Mouse (Mus musculus) lung, adult 10 weeks (tissue): ENCODE data around the gene Tut4. TPM values are rescaled to one million over a fixed set of nuclear protein-coding genes. Genes with fewer than 3 reads are reported as not detected.

Experiments used
- polyA plus RNA-seq: library from polyadenylated mRNA; stranded (reverse); fragments of 350-450 nt; fragmentation: Illumina TruSeq; extraction: RNeasy Lipid Tissue Mini Kit (QIAGEN cat#74804); gene quantifications from one replicate; pipeline ENCODE4 v1.2.3, GENCODE M21; 2014; ENCODE audit warnings: low read depth, low replicate concordance; ENCODE audit not compliant: insufficient read depth

Gene Tut4
- 15.4 TPM for polyA plus RNA-seq

GRCm38 (mm10) chr4:108459231-108460155, at the start of gene Tut4:
Gene Tut4, plus strand, starts transcription at chr4:108459426.

GRCm38 (mm10) chr4:108578840-108579742, 119.9 kb downstream of the Tut4 start, which contains the start of the genes Prpf38a and Orc1:
Gene Prpf38a, minus strand, starts transcription at chr4:108579336.
Gene Orc1, plus strand, starts transcription at chr4:108579423.

Other genes with a start within 250 kb of the Tut4 start
- not detected for gene Zyg11a, start 241.4 kb upstream of the Tut4 start, polyA plus RNA-seq
- 5.7 TPM for gene Zyg11b, start 158.3 kb upstream of the Tut4 start, polyA plus RNA-seq
- 9.0 TPM for gene Coa7, start 131.3 kb upstream of the Tut4 start, polyA plus RNA-seq
- 0.83 TPM for gene Shisal2a, start 76.1 kb upstream of the Tut4 start, polyA plus RNA-seq
- gene Gpx7, start 52.5 kb upstream of the Tut4 start, polyA plus RNA-seq, result 25.2 TPM
- gene Prpf38a, start 119.9 kb downstream of the Tut4 start, polyA plus RNA-seq, result 34.9 TPM
- gene Orc1, start 120.0 kb downstream of the Tut4 start, polyA plus RNA-seq, result 0.25 TPM
- 16.9 TPM for gene Cc2d1b, start 160.5 kb downstream of the Tut4 start, polyA plus RNA-seq